Mouse (Mus musculus): Measurements from ENCODE around the gene Nme6.
"Not testable (repeated sequence)": the region's sequence is repeated elsewhere in the genome, so short reads cannot be mapped to it uniquely, and the experiment has no call there.

The Nme6 gene

GRCm38 (mm10) chr9:109832391-109833087 is at the start of gene Nme6:
Gene Nme6, plus strand, starts transcription at chr9:109832749.
- DNase-seq = peak; percentile 88

- DNase-seq = not testable (repeated sequence)
Measured at GRCm38 (mm10) chr9:109790570-109790969, 42.0 kb upstream of the Nme6 start, which contains the start of gene Fbxw27. Gene Fbxw27, minus strand, starts transcription at chr9:109790670.

GRCm38 (mm10) chr9:109795221-109795620 is 37.3 kb upstream of the Nme6 start:
- no peak for DNase-seq

- no peak for DNase-seq
Measured at GRCm38 (mm10) chr9:109795811-109796210, 36.7 kb upstream of the Nme6 start.

GRCm38 (mm10) chr9:109798051-109798450 is 34.5 kb upstream of the Nme6 start:
- DNase-seq = peak; percentile 50

- DNase-seq = not testable (repeated sequence)
Measured at GRCm38 (mm10) chr9:109805596-109805995, 27.0 kb upstream of the Nme6 start.

GRCm38 (mm10) chr9:109806260-109806659 is 26.3 kb upstream of the Nme6 start:
- DNase-seq = no peak

GRCm38 (mm10) chr9:109806695-109807293 is 25.8 kb upstream of the Nme6 start:
- DNase-seq = no peak

- no peak for DNase-seq
Measured at GRCm38 (mm10) chr9:109807898-109808297, 24.7 kb upstream of the Nme6 start.

- DNase-seq = no peak
Measured at GRCm38 (mm10) chr9:109811980-109812379, 20.6 kb upstream of the Nme6 start, which contains the start of gene Spink8. Gene Spink8, plus strand, starts transcription at chr9:109812280.

GRCm38 (mm10) chr9:109813424-109813823 is 19.1 kb upstream of the Nme6 start:
- DNase-seq = no peak

- DNase-seq = no peak
Measured at GRCm38 (mm10) chr9:109816341-109816740, 16.2 kb upstream of the Nme6 start.

GRCm38 (mm10) chr9:109825739-109826138 is 6.8 kb upstream of the Nme6 start:
- DNase-seq = no peak

GRCm38 (mm10) chr9:109826181-109826580 is 6.4 kb upstream of the Nme6 start:
- DNase-seq = no peak

- DNase-seq = no peak
Measured at GRCm38 (mm10) chr9:109833088-109833412, 501 bp downstream of the Nme6 start.

- no peak for DNase-seq
Measured at GRCm38 (mm10) chr9:109849312-109849758, 16.8 kb downstream of the Nme6 start, which contains the start of gene Camp. Gene Camp, minus strand, starts transcription at chr9:109849617.

GRCm38 (mm10) chr9:109850099-109850498 is 17.6 kb downstream of the Nme6 start:
- no peak for DNase-seq

GRCm38 (mm10) chr9:109854341-109854740 is 21.8 kb downstream of the Nme6 start:
- no peak for DNase-seq

- no peak for DNase-seq
Measured at GRCm38 (mm10) chr9:109855947-109856346, 23.4 kb downstream of the Nme6 start.

- DNase-seq = peak; percentile 94
Measured at GRCm38 (mm10) chr9:109862397-109863044, 30.0 kb downstream of the Nme6 start.

- no peak for DNase-seq
Measured at GRCm38 (mm10) chr9:109863085-109863484, 30.5 kb downstream of the Nme6 start.

- no peak for DNase-seq
Measured at GRCm38 (mm10) chr9:109866218-109866617, 33.7 kb downstream of the Nme6 start.

GRCm38 (mm10) chr9:109870983-109871572 is 38.5 kb downstream of the Nme6 start:
- DNase-seq = no peak

All from thymus, postnatal 4 days (tissue).